Mouse (Mus musculus) thymus, adult 2 months (tissue): ENCODE results near the gene Gtpbp1.

ENCODE experiments used
- CTCF ChIP-seq: fragments of 200-500 bp; IDR thresholded peaks from 2 replicates; pipeline ENCODE4 v1.5.1; 2012; ENCODE audit warnings: mild to moderate bottlenecking, control low read depth, low read length, moderate library complexity, borderline replicate concordance; ENCODE audit not compliant: control insufficient read depth, poor library complexity, insufficient read depth; ENCODE audit errors: extremely low read depth
- POLR2A ChIP-seq: fragments of 200-500 bp; IDR thresholded peaks from 2 replicates; pipeline ENCODE4 v1.6.1; 2012; ENCODE audit warnings: mild to moderate bottlenecking, low read length, control low read depth, moderate library complexity; ENCODE audit not compliant: control insufficient read depth, poor library complexity, insufficient read depth; ENCODE audit errors: extremely low read depth

DNA sequence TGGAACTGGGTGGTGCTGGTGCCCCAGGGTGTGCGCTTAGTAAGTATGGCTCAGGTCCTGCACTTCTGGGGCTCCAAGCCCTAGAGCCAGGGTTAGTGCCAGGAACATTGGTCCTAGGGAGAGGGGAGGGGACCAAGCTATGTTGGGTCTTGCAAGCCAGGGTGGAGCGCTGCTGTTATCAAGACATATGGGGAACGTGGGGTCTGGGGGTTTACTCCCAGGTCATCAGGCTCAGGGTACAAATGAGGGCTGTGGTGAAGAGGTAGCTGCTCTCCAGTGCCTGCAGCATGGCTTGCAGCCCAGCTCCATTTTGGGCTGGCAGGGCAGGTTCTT lies 62.7 kb downstream of the Gtpbp1 start:
- TF ChIP-seq CTCF (no peak), POLR2A (no peak)
